Mouse (Mus musculus): ENCODE measurements around the gene Kctd8. TPM values are rescaled to one million over a fixed set of nuclear protein-coding genes. Genes with fewer than 3 reads are reported as not detected.
"Not testable (repeated sequence)": the region's sequence is repeated elsewhere in the genome, so short reads cannot be mapped to it uniquely, and the experiment has no call there.

Gene Kctd8
- polyA plus RNA-seq, 1 experiment = 7.3 TPM

- Histone ChIP-seq H3K4me1 (ENCODE audit: control insufficient read depth, insufficient read depth, low read length) (no peaks in the 10 kb centered on the region), H3K4me3 (ENCODE audit: insufficient read depth, low read length) (no peak overlapping the region), H3K27ac (ENCODE audit: insufficient read depth, low read length) (no peak overlapping the region)
- no peak for TF ChIP-seq POLR2A (IDR thresholded peaks at IDR 0.05; ENCODE audit: extremely low read depth, insufficient read depth, low read length)
- no peak for TF ChIP-seq CTCF (IDR thresholded peaks at IDR 0.05; ENCODE audit: extremely low read depth, insufficient read depth, low read length)
Observed at GRCm38 (mm10) chr5:69301665-69302064, 39.8 kb downstream of the Kctd8 start.

DNA sequence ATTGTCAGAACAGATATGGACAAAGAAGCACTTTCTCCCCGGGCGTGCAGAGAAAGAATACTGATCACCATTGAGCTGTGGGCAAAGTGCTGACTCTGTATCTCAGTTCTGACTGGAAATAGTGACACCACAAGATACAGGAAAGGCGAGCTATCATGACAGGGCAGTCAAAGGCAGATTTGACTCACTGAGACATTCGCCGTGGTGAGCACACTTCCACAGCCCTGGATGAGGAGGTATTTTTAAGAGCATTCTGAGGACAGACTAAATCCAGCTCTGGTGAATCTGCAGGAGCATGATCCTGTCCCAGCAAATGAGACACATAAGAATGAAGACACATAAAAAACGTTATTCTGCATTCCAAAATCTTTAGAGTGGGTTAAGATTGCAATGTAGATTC, 49.1 kb downstream of the Kctd8 start:
- Histone ChIP-seq H3K4me1 (ENCODE audit: control insufficient read depth, insufficient read depth, low read length) (peaks cover 2% of the 10 kb centered on the region), H3K27ac (ENCODE audit: insufficient read depth, low read length) (peak overlapping the region; percentile 35; the same call in 1 of the 2 replicates), H3K4me3 (ENCODE audit: insufficient read depth, low read length) (no peak overlapping the region)
- TF ChIP-seq POLR2A (IDR thresholded peaks at IDR 0.05; ENCODE audit: extremely low read depth, insufficient read depth, low read length) (no peak), CTCF (IDR thresholded peaks at IDR 0.05; ENCODE audit: extremely low read depth, insufficient read depth, low read length) (no peak)

GRCm38 (mm10) chr5:69284359-69284758, 57.1 kb downstream of the Kctd8 start:
- H3K27ac ChIP-seq (ENCODE audit: insufficient read depth, low read length) = no peak overlapping the region
- H3K4me3 ChIP-seq (ENCODE audit: insufficient read depth, low read length) = no peak overlapping the region
- H3K4me1 ChIP-seq (ENCODE audit: control insufficient read depth, insufficient read depth, low read length) = no peaks in the 10 kb centered on the region
- TF ChIP-seq CTCF (IDR thresholded peaks at IDR 0.05; ENCODE audit: extremely low read depth, insufficient read depth, low read length) (no peak), POLR2A (IDR thresholded peaks at IDR 0.05; ENCODE audit: extremely low read depth, insufficient read depth, low read length) (no peak)

GRCm38 (mm10) chr5:69252366-69252765, 89.1 kb downstream of the Kctd8 start:
- no peak overlapping the region for H3K27ac ChIP-seq (ENCODE audit: insufficient read depth, low read length)
- no peaks in the 10 kb centered on the region for H3K4me1 ChIP-seq (ENCODE audit: control insufficient read depth, insufficient read depth, low read length)
- TF ChIP-seq CTCF (IDR thresholded peaks at IDR 0.05; ENCODE audit: extremely low read depth, insufficient read depth, low read length) (no peak), POLR2A (IDR thresholded peaks at IDR 0.05; ENCODE audit: extremely low read depth, insufficient read depth, low read length) (no peak)
- no peak overlapping the region for H3K4me3 ChIP-seq (ENCODE audit: insufficient read depth, low read length)

DNA sequence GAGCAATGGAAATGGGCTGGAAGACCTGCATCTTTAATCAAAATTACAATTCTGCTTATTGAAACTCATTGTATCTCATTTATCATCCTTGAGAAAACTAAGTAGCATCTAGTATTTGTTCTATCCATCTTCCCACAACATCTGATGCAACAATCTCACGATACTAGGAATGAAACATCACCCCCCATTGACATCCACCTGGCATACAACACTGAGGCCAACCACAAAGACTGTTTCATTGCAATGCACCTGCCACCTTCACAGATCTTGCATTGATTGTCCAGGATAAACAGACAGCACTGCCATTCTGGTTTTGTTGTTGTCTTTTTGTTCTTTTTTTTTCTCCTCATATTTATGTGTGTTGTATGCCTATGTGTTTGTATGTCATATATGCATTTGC, 99.5 kb downstream of the Kctd8 start:
- TF ChIP-seq POLR2A (IDR thresholded peaks at IDR 0.05; ENCODE audit: extremely low read depth, insufficient read depth, low read length) = no peak
- TF ChIP-seq CTCF (IDR thresholded peaks at IDR 0.05; ENCODE audit: extremely low read depth, insufficient read depth, low read length) = no peak
- Histone ChIP-seq H3K4me1 (ENCODE audit: control insufficient read depth, insufficient read depth, low read length) (no peaks in the 10 kb centered on the region), H3K4me3 (ENCODE audit: insufficient read depth, low read length) (no peak overlapping the region), H3K27ac (ENCODE audit: insufficient read depth, low read length) (no peak overlapping the region)

DNA sequence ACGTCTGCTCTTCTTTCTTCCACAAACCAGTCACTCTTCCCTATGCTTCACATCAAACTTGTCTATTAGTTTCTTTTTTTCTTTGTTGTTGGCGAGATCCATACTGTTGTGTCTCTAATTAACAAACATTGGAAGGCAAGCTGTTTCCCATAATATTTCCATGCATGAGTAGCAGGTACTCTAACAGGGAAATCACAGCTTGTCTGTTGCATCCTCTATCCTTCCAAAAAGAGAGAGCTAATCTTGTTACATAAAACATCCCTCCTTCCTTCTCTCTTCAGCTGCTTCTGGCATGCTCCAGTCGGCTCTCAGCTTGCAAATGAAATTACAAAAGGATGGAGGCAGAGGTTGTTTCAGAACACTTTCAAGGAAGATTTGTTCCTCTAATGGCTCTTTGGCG, 107.9 kb downstream of the Kctd8 start:
- Histone ChIP-seq H3K4me3 (ENCODE audit: insufficient read depth, low read length) (no peak overlapping the region), H3K4me1 (ENCODE audit: control insufficient read depth, insufficient read depth, low read length) (no peaks in the 10 kb centered on the region), H3K27ac (ENCODE audit: insufficient read depth, low read length) (no peak overlapping the region)
- no peak for TF ChIP-seq POLR2A (IDR thresholded peaks at IDR 0.05; ENCODE audit: extremely low read depth, insufficient read depth, low read length)
- no peak for TF ChIP-seq CTCF (IDR thresholded peaks at IDR 0.05; ENCODE audit: extremely low read depth, insufficient read depth, low read length)

DNA sequence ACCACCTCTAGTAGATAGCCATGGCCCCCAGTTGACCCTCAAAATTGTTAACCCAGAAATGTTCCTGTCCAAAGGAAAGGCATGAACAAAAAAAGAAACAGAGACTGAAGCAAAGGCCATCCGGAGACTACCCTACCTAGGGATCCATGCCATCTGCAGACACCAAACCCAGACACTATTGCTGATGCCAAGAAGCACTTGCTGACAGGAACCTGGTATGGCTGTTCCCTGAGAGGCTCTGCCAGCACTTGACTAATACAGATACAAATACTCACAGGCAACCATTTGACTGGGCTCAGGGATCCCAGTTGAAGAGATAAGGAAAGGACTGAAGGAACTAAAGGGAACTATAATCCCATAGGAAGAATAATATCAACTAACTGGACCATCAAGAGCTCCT, 109.8 kb downstream of the Kctd8 start:
- H3K4me3 ChIP-seq (ENCODE audit: insufficient read depth, low read length); H3K4me1 ChIP-seq (ENCODE audit: control insufficient read depth, insufficient read depth, low read length); H3K27ac ChIP-seq (ENCODE audit: insufficient read depth, low read length): not testable (repeated sequence)

GRCm38 (mm10) chr5:69227147-69227546, 114.3 kb downstream of the Kctd8 start:
- Histone ChIP-seq H3K4me1 (ENCODE audit: control insufficient read depth, insufficient read depth, low read length) (no peaks in the 10 kb centered on the region), H3K4me3 (ENCODE audit: insufficient read depth, low read length) (no peak overlapping the region)
- TF ChIP-seq CTCF (IDR thresholded peaks at IDR 0.05; ENCODE audit: extremely low read depth, insufficient read depth, low read length) = no peak
- no peak for TF ChIP-seq POLR2A (IDR thresholded peaks at IDR 0.05; ENCODE audit: extremely low read depth, insufficient read depth, low read length)

DNA sequence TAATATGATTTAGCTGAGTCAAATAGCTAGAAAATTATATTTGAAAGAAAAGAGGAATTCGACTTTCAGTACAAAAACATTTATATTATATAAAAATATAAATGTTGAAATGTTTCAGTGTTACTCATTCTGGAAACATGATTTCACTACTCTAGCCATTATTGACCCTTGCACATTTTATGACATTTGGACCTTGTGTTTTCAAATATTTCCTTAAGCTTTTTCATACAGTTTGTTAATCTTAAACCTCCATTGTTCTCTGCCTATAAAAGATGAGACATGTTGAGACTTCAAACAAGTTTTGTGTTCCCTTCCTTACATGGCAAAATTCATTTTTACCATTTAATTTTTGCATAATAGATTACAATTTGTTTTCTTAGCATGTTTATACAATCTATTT, 118.9 kb downstream of the Kctd8 start:
- Histone ChIP-seq H3K4me1 (ENCODE audit: control insufficient read depth, insufficient read depth, low read length) (no peaks in the 10 kb centered on the region), H3K27ac (ENCODE audit: insufficient read depth, low read length) (no peak overlapping the region), H3K4me3 (ENCODE audit: insufficient read depth, low read length) (no peak overlapping the region)
- TF ChIP-seq POLR2A (IDR thresholded peaks at IDR 0.05; ENCODE audit: extremely low read depth, insufficient read depth, low read length) (no peak), CTCF (IDR thresholded peaks at IDR 0.05; ENCODE audit: extremely low read depth, insufficient read depth, low read length) (no peak)

More at GRCm38 (mm10) chr5:69227147-69227546, 114.3 kb downstream of the Kctd8 start:
- no peak overlapping the region for H3K27ac ChIP-seq (ENCODE audit: insufficient read depth, low read length)

GRCm38 (mm10) chr5:69215216-69215615, 126.3 kb downstream of the Kctd8 start:
- TF ChIP-seq POLR2A (IDR thresholded peaks at IDR 0.05; ENCODE audit: extremely low read depth, insufficient read depth, low read length) (no peak), CTCF (IDR thresholded peaks at IDR 0.05; ENCODE audit: extremely low read depth, insufficient read depth, low read length) (no peak)
- H3K27ac ChIP-seq (ENCODE audit: insufficient read depth, low read length) = no peak overlapping the region
- no peaks in the 10 kb centered on the region for H3K4me1 ChIP-seq (ENCODE audit: control insufficient read depth, insufficient read depth, low read length)
- no peak overlapping the region for H3K4me3 ChIP-seq (ENCODE audit: insufficient read depth, low read length)

GRCm38 (mm10) chr5:69209401-69209800, 132.1 kb downstream of the Kctd8 start:
- no peak for TF ChIP-seq POLR2A (IDR thresholded peaks at IDR 0.05; ENCODE audit: extremely low read depth, insufficient read depth, low read length)
- TF ChIP-seq CTCF (IDR thresholded peaks at IDR 0.05; ENCODE audit: extremely low read depth, insufficient read depth, low read length) = no peak
- H3K27ac ChIP-seq (ENCODE audit: insufficient read depth, low read length) = no peak overlapping the region
- H3K4me3 ChIP-seq (ENCODE audit: insufficient read depth, low read length) = no peak overlapping the region
- H3K4me1 ChIP-seq (ENCODE audit: control insufficient read depth, insufficient read depth, low read length) = no peaks in the 10 kb centered on the region
